Mouse (Mus musculus) colon, adult 2 months (tissue): Measurements from ENCODE around the gene Slc6a11. TPM values are rescaled to one million over a fixed set of nuclear protein-coding genes. Genes with fewer than 3 reads are reported as not detected.

Source experiments
- polyA plus RNA-seq: library from polyadenylated mRNA; depleted of rRNA; stranded (reverse); fragments of >200 nt; gene quantifications from 2 replicates; pipeline ENCODE4 v1.2.3, GENCODE M21; 2012; rRNA removed

Gene Slc6a11
- 2.2 and 3.5 TPM in 2 replicates for polyA plus RNA-seq

GRCm38 (mm10) chr6:114131122-114131872 is at the start of gene Slc6a11:
Gene Slc6a11, plus strand, starts transcription at chr6:114131241.

GRCm38 (mm10) chr6:114282469-114283277 is 151.6 kb downstream of the Slc6a11 start, which contains the start of gene Slc6a1:
Gene Slc6a1, plus strand, starts transcription at chr6:114282635.

Other genes with a start within 250 kb of the Slc6a11 start
- 0.27 and 0.44 TPM in 2 replicates for gene Atp2b2, start 88.6 kb upstream of the Slc6a11 start, polyA plus RNA-seq
- gene Slc6a1, start 151.4 kb downstream of the Slc6a11 start, polyA plus RNA-seq: 0.24 and 0.45 TPM in 2 replicates